Comparison of ENCODE assay signal across 10 mouse cellular contexts in the genomic region with DNA sequence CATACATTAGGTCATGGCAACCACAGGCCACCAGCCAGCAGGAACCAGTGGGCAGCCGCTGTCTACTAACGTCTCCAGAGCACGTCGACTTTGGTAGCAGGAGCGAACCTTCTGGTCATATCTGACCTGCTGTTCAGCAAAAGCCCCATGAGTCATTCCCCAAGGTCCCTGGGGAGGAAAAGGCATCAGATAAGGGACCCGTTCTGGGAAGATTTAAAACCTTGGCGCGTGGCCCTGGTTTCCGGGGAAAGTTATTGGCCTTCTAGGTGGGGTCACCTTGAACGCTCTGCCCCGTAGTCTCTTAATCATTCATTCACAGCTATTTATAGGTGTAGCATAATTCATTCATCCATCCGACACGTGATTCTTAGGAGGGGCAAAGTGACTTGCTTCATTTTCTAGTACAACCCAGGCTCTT. TPM values are rescaled to one million over a fixed set of nuclear protein-coding genes. Genes with fewer than 3 reads are reported as not detected.
A peak's percentile ranks its signal among the peaks of the same experiment; 100 is the strongest.
DNase-seq lines count a peak whose midpoint lies in the region.
"Had no signal": no experiment of that assay in that cellular context is flagged by ENCODE, and none has a peak within 500 bp of the region (broad histone marks: within the 10 kb centered on the region; RNA-seq: fewer than 3 reads in every experiment).

No protein-coding gene starts in this region.

- peak overlapping the region; percentile 89 for H3K27ac ChIP-seq in macrophage
- H3K27ac ChIP-seq: embryonic facial prominence, embryonic 15.5 days; liver, embryonic 15.5 days had no signal

- WGBS in macrophage (ENCODE audit: missing documents): 41% methylated on average over 10 of the region's 13 CpGs

- H3K4me3 ChIP-seq in macrophage (ENCODE audit: inconsistent target): no peak overlapping the region
- H3K4me3 ChIP-seq: embryonic facial prominence, embryonic 15.5 days; liver, embryonic 15.5 days had no signal

- intact Hi-C loops in heart, postnatal 14 days (cut with DNase I): loop anchor here (5.0 kb wide), 1 partner anchor 36 kb away; the partner anchor contains the start of gene B4galt5

- H3K36me3 ChIP-seq in macrophage (ENCODE audit: inconsistent target): no peaks in the 10 kb centered on the region
- H3K36me3 ChIP-seq: embryonic facial prominence, embryonic 15.5 days; liver, embryonic 15.5 days had no signal

- no peaks in the 10 kb centered on the region for H3K79me2 ChIP-seq in macrophage (ENCODE audit: inconsistent target)

- peak; percentile 77 to 84 for DNase-seq in B cell, adult 2 months
- DNase-seq in adrenal gland, adult (ENCODE audit: inconsistent age in 2 of 2, low spot score in 1 of 2): peak; percentile 98 to 99
- peak; percentile 72 to 79 for DNase-seq in heart, postnatal 14 days
- DNase-seq in left cerebral cortex, adult 18-20 months (ENCODE audit: low spot score in 2 of 2): no peak
- DNase-seq in layer of hippocampus, adult 8-10 months (ENCODE audit: low spot score in 2 of 2): no peak
- DNase-seq in spleen, postnatal 36 days (ENCODE audit: low spot score in 2 of 2): no peak
- DNase-seq: thymus, postnatal 36 days had no signal

RNA-seq across cellular contexts. Expression of gene B4galt5, which starts 34.7 kb away (rescaled TPM):
- 10 to 100 TPM; 18.5 to 19.8 TPM for total RNA-seq in heart, postnatal 14 days (2021)
- total RNA-seq in macrophage (2018; cell fraction: chromatin; rRNA removed): 100 to 1,000 TPM; 105 to 608 (median 250) TPM
- 100 to 1,000 TPM in 24 of 26 experiments, 10 to 100 TPM in 2; 82.2 to 467 (median 135) TPM for total RNA-seq in macrophage (2018; cell fraction: cytosol; rRNA removed)
- 100 to 1,000 TPM; 170 to 581 (median 315) TPM for total RNA-seq in macrophage (2018; cell fraction: nucleus; rRNA removed)
- 64.6 to 115 TPM (median 81.1 TPM) in 3 replicates for polyA plus RNA-seq in macrophage (2018)
- 10 to 100 TPM; 54.3 to 54.8 TPM for total RNA-seq in left cerebral cortex, adult 18-20 months (2021)
- 10 to 100 TPM; 34.6 to 43.0 (median 39.7) TPM for total RNA-seq in layer of hippocampus, adult 8-10 months (2022)

RNA-seq across cellular contexts. Expression of gene Slc9a8, which starts 37.8 kb away (rescaled TPM):
- 10 to 100 TPM; 23.0 to 25.2 TPM for total RNA-seq in heart, postnatal 14 days (2021)
- total RNA-seq in macrophage (2018; cell fraction: chromatin; rRNA removed): 100 to 1,000 TPM; 151 to 296 (median 212) TPM
- total RNA-seq in macrophage (2018; cell fraction: cytosol; rRNA removed): 10 to 100 TPM; 11.3 to 25.3 (median 16.9) TPM
- 100 to 1,000 TPM in 23 of 26 experiments, 10 to 100 TPM in 3; 82.7 to 162 (median 126) TPM for total RNA-seq in macrophage (2018; cell fraction: nucleus; rRNA removed)
- 16.4 to 30.0 TPM (median 19.1 TPM) in 3 replicates for polyA plus RNA-seq in macrophage (2018)
- 10 to 100 TPM; 26.2 to 32.4 TPM for total RNA-seq in left cerebral cortex, adult 18-20 months (2021)
- 10 to 100 TPM; 31.5 to 39.0 (median 35.7) TPM for total RNA-seq in layer of hippocampus, adult 8-10 months (2022)

Comparison
In these comparisons a context has a peak if more than half of its experiments do, and no peak if none do; other contexts are left out.
1. DNase-seq: peak in B cell, adult 2 months (2 of 2), adrenal gland, adult (2 of 2) and heart, postnatal 14 days (2 of 2); none in left cerebral cortex, adult 18-20 months (0 of 2), layer of hippocampus, adult 8-10 months (0 of 2) and spleen, postnatal 36 days (0 of 2).